ENCODE assay signal across 21 mouse cellular contexts in genomic region chr3:153845500-153845899, GRCm38 (mm10). TPM values are rescaled to one million over a fixed set of nuclear protein-coding genes. Genes with fewer than 3 reads are reported as not detected.
"Had no signal": no experiment of that assay in that cellular context is flagged by ENCODE, and none has a peak within 500 bp of the region (broad histone marks: within the 10 kb centered on the region; RNA-seq: fewer than 3 reads in every experiment).

No protein-coding gene starts in this region.

- H3K4me2 ChIP-seq: lung, embryonic 14.5 days; midbrain, embryonic 12.5 days; neural tube, embryonic 13.5 days; neural tube, embryonic 15.5 days had no signal

- DNase-seq: lung, adult 18-20 months; lung, embryonic 14.5 days; lung, postnatal 10 days; lung, postnatal 4 days; midbrain, embryonic 14.5 days; retina, postnatal 1 day; right cerebral cortex, adult 18-20 months; right cerebral cortex, postnatal 25 days; right cerebral cortex, postnatal 4 days; spleen, adult 18-20 months; thymus, adult 18-20 months; thymus, postnatal 14 days; thymus, postnatal 36 days had no signal

- H3K9ac ChIP-seq: lung, embryonic 14.5 days; midbrain, embryonic 12.5 days; neural tube, embryonic 13.5 days; neural tube, embryonic 15.5 days had no signal

- H3K4me1 ChIP-seq: midbrain, embryonic 12.5 days; neural tube, embryonic 13.5 days; neural tube, embryonic 15.5 days had no signal

- H3K36me3 ChIP-seq: midbrain, embryonic 10.5 days; midbrain, embryonic 12.5 days; neural tube, embryonic 13.5 days; neural tube, embryonic 15.5 days had no signal

- H3K27me3 ChIP-seq: midbrain, embryonic 12.5 days; neural tube, embryonic 13.5 days; neural tube, embryonic 15.5 days had no signal

- H3K4me3 ChIP-seq: midbrain, embryonic 10.5 days; midbrain, embryonic 12.5 days; myocyte; neural tube, embryonic 13.5 days; neural tube, embryonic 15.5 days had no signal

- H3K27ac ChIP-seq: midbrain, embryonic 10.5 days; midbrain, embryonic 12.5 days; neural tube, embryonic 13.5 days; neural tube, embryonic 15.5 days had no signal

- H3K9me3 ChIP-seq: midbrain, embryonic 10.5 days; midbrain, embryonic 12.5 days; neural tube, embryonic 13.5 days; neural tube, embryonic 15.5 days had no signal

- ATAC-seq: midbrain, embryonic 16.5 days had no signal

RNA-seq across cellular contexts. Expression of gene Asb17, which starts 1.5 kb away (rescaled TPM):
- polyA plus RNA-seq: midbrain, embryonic 14.5 days; myocyte; neural tube, embryonic 15.5 days; small intestine, adult 2 months; thymus, postnatal 0 days had no signal
